Mouse (Mus musculus) heart, adult 2 months (tissue): ENCODE data around the gene Adam22.

Experiments used
- CTCF ChIP-seq: fragments of 200-600 bp; IDR thresholded peaks from 2 replicates; pipeline ENCODE4 v1.8.1; 2022; ENCODE audit warnings: antibody characterized with exemption, mild to moderate bottlenecking, moderate library complexity
- EP300 ChIP-seq: fragments of 200-500 bp; IDR thresholded peaks from 2 replicates; pipeline ENCODE4 v1.6.1; 2011; ENCODE audit warnings: low read depth, low read length, control low read depth; ENCODE audit not compliant: insufficient read depth

DNA sequence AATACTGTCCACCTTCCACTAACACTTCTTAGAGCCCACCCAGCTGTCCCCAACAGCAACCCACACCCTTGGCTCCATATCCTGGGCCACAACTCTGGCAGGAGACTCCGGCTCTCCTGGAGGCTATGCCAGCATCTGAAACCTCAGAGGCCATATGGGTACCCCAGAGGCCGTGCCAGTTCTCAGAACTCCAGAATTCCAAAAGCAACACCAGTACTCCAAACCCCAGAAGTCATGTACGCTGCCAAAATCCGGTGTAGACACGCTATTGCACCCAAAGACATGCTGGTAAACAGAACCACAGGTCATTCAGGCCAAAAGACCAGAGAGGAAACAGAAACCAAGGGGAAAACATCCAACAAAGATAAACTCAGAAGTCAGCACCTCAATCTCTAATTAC, 255.7 kb downstream of the Adam22 start:
- TF ChIP-seq CTCF (no peak), EP300 (no peak)
